Mouse (Mus musculus) kidney, embryonic 16.5 days (tissue): Measurements from ENCODE around the gene Shprh. TPM values are rescaled to one million over a fixed set of nuclear protein-coding genes. Genes with fewer than 3 reads are reported as not detected.

ENCODE experiments used
- ATAC-seq: fragments of 200-750 bp; cut with Nextera tagmentation; 2 replicates; pipeline ENCODE4 v1.8.0; 2017; ENCODE audit warnings: moderate TSS enrichment; ENCODE audit not compliant: low FRiP score, low TSS enrichment
- H3K27ac ChIP-seq: fragments of 300-500 bp; sonication (generic); 2 replicates; pipeline ENCODE4 v1.5.1; 2014; ENCODE audit warnings: low read length
- H3K27me3 ChIP-seq: fragments of 300-500 bp; sonication (generic); 2 replicates; pipeline ENCODE4 v1.6.1; 2014; ENCODE audit warnings: low read length, control low read depth, mixed read lengths; ENCODE audit not compliant: insufficient read depth
- H3K36me3 ChIP-seq: fragments of 300-500 bp; sonication (generic); 2 replicates; pipeline ENCODE4 v1.6.1; 2014; ENCODE audit warnings: low read length, control low read depth, mixed read lengths; ENCODE audit not compliant: insufficient read depth
- H3K4me1 ChIP-seq: fragments of 300-500 bp; sonication (generic); 2 replicates; pipeline ENCODE4 v1.6.1; 2014; ENCODE audit warnings: low read length, control low read depth, mixed read lengths; ENCODE audit not compliant: insufficient read depth
- H3K4me2 ChIP-seq: fragments of 300-500 bp; sonication (generic); replicated peaks from 2 replicates; pipeline ENCODE4 v1.6.1; 2014; ENCODE audit warnings: low read depth, low read length
- H3K4me3 ChIP-seq: fragments of 300-500 bp; sonication (generic); 2 replicates; pipeline ENCODE4 v1.5.1; 2014; ENCODE audit warnings: mild to moderate bottlenecking, low read length
- H3K9ac ChIP-seq: fragments of 300-500 bp; sonication (generic); replicated peaks from 2 replicates; pipeline ENCODE4 v1.6.1; 2014; ENCODE audit warnings: low read length
- H3K9me3 ChIP-seq: fragments of 300-500 bp; sonication (generic); 2 replicates; pipeline ENCODE4 v1.6.1; 2016; ENCODE audit warnings: low read length, control low read depth
- WGBS: fragments of 180-500 bp; shearing (Covaris S2); extraction: QIAGEN DNeasy Blood & Tissue Kit; methylation state at CpG from one replicate; pipeline ENCODE4 v1.1.7; 2014; 5-methylcytosine and 5-hydroxymethylcytosine counted together
- polyA plus RNA-seq: library from polyadenylated mRNA; unstranded; fragments of >200 nt; fragmentation: Nextera tagmentation; extraction: Ambion mirVana; gene quantifications from 2 replicates; pipeline ENCODE4 v1.2.1, GENCODE M21; 2015

Gene Shprh
- 15.1 and 17.8 TPM in 2 replicates for polyA plus RNA-seq

DNA sequence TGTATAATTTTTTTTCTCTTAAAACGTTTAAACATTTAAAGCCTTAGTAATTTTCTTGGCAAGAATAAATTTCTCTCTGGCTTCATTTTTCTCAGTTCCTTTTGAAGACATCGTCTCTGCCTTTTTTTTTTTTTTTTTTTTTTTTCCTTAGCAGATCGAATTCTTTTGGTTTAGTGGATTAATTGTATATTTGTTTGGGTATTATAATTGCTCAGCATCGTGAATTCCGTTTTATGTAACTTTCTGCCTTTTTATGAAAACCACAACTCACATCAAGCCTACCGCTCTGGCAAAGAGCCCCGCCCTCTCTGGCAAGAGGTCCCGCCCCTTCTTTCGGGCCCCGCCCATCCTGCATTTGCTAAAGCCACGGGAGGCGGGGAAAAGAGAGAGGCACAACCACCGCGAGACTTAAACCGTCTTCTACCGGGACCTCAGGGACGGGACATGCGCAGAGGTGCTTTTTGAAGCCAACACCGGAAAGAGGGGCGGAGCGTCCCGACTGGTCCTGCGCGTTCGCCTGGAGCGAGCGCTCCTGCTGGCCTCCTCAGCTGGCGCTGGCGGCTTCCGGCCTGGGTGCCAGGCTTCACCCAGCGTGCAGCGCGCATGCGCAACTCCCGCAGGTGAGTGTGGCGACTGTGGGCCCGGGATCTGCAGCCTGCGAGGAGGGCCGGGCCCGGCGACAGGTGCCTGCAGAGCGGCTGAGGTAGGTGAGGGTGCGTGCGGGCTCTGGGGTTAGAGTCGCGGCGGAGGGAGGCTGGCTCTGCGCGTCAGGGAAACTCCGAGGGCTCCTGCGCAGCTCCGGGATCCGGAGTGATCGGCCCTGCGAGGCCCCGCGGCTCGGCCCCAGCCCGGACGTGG, at the start of gene Shprh:
TSS of gene Shprh (plus strand) at position 544 of the 858 bp plus-strand sequence.
- WGBS = 2% methylated on average over 58 of the region's 60 CpGs
- peak; percentile 100 for ATAC-seq
- no peaks in the 10 kb centered on the region for H3K9me3 ChIP-seq
- peak within 1 kb of the TSS; percentile 79 for H3K4me2 ChIP-seq
- peak within 1 kb of the TSS; percentile 84 for H3K27ac ChIP-seq
- peak within 1 kb of the TSS; percentile 99 for H3K4me3 ChIP-seq
- no peaks in the 10 kb centered on the region for H3K27me3 ChIP-seq
- peaks cover 14% of the 10 kb centered on the region for H3K36me3 ChIP-seq
- peaks cover 14% of the 10 kb centered on the region for H3K4me1 ChIP-seq
- peak within 1 kb of the TSS; percentile 93 for H3K9ac ChIP-seq

DNA sequence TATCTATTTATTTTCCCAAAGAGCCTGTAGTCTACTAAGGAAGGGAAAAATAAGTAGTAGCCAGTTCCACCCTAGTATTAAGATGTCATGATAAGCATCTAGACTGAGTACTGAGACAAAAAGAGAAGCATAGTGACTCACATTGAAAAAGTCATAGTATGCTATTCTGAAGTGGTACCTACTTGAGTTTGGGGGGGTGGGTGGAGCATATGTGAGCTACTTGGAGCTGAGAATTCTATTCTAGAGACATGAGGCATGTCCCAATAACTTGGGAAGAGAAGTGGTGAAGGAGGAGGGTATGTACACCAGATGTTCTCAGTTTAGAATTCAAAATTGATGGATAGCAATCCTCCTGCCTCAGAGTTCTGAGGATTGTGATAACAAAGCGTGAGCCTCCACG, 27.4 kb upstream of the Shprh start:
- no peaks in the 10 kb centered on the region for H3K4me1 ChIP-seq
- no peaks in the 10 kb centered on the region for H3K9me3 ChIP-seq
- H3K4me3 ChIP-seq = no peak overlapping the region
- no peak overlapping the region for H3K27ac ChIP-seq
- no peaks in the 10 kb centered on the region for H3K27me3 ChIP-seq
- no peak overlapping the region for H3K4me2 ChIP-seq
- 85% methylated on average over 2 of the region's 2 CpGs for WGBS
- ATAC-seq = no peak
- no peaks in the 10 kb centered on the region for H3K36me3 ChIP-seq
- H3K9ac ChIP-seq = no peak overlapping the region

DNA sequence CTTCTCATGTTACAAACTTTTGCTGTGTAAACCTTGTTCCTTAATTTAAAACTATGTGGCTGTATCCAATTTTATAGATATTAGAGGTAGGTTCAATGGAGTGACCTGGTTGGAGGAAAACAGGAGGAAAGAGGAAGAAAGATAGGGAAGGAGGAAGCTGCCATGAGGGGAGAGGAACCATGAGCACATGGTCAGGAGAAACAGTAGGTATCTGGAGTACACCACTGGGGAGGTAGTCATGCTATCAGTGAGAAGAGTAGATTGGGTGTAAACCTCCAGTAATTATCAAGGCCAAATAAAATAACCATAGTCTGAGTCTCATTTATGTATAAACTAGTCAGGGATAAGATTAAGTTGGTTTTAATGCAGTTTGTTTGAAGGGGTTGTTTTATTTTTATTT, 3.6 kb upstream of the Shprh start:
- no peak for ATAC-seq
- no peak overlapping the region for H3K9ac ChIP-seq
- no peak overlapping the region for H3K4me2 ChIP-seq
- no peaks in the 10 kb centered on the region for H3K36me3 ChIP-seq
- H3K4me1 ChIP-seq = peaks cover 7% of the 10 kb centered on the region
- no peaks in the 10 kb centered on the region for H3K27me3 ChIP-seq
- H3K9me3 ChIP-seq = no peaks in the 10 kb centered on the region; the same call in 1 of the 2 replicates
- H3K27ac ChIP-seq = no peak overlapping the region
- no peak overlapping the region for H3K4me3 ChIP-seq

DNA sequence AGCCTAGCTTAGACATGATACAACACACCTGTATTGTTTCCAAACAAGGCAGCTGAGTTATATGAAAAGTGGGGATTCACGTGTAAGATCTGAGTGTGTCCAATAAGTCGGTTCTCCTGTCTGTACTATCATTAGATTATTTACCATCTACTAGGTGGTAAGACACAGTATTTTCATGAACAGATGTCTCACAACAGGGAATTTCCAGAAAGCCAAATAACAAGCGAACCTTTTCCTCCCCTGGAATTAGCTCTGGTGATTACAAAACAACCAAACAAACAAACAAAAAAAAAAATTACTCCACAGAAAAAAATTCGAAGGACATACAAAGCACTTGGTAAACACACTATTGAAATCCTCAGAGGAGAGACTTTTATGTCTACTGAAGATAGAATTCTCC, 781 bp upstream of the Shprh start:
- no peaks in the 10 kb centered on the region for H3K9me3 ChIP-seq
- H3K9ac ChIP-seq = no peak overlapping the region
- H3K27me3 ChIP-seq = no peaks in the 10 kb centered on the region
- no peak overlapping the region for H3K27ac ChIP-seq
- no peak overlapping the region for H3K4me3 ChIP-seq
- H3K4me1 ChIP-seq = peaks cover 14% of the 10 kb centered on the region
- no peak for ATAC-seq
- no peak overlapping the region for H3K4me2 ChIP-seq
- 73% methylated on average over 4 of the region's 4 CpGs for WGBS
- peaks cover 14% of the 10 kb centered on the region for H3K36me3 ChIP-seq

DNA sequence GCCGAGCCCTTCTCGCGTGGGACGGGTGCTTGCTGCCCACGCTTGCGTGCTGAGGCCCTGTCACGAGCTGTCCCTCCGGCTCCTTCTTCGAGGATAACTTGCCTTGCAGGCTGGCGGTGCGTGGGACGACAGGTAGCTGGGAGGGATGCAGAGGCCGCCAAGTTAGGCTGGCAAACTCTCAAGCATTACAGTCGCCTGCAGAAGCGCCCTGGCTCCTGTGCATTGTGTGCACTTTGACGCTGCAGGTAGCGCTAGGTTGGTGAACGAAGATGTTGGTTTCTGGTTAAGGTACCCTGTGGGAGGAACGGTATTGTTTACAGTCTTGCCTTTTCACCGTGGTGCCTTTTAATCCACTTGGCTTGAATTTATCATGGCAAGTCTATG, 507 bp downstream of the Shprh start:
- Histone ChIP-seq H3K9me3 (no peaks in the 10 kb centered on the region), H3K4me2 (peak overlapping the region; percentile 79), H3K36me3 (peaks cover 14% of the 10 kb centered on the region), H3K4me3 (peak overlapping the region; percentile 99), H3K27ac (peak overlapping the region; percentile 84), H3K27me3 (no peaks in the 10 kb centered on the region), H3K9ac (peak overlapping the region; percentile 93), H3K4me1 (peaks cover 14% of the 10 kb centered on the region)
- WGBS = 0% methylated on average over 20 of the region's 20 CpGs
- 0 out of 2 replicates have a peak, but pooled peaks have one; percentile 47 for ATAC-seq

DNA sequence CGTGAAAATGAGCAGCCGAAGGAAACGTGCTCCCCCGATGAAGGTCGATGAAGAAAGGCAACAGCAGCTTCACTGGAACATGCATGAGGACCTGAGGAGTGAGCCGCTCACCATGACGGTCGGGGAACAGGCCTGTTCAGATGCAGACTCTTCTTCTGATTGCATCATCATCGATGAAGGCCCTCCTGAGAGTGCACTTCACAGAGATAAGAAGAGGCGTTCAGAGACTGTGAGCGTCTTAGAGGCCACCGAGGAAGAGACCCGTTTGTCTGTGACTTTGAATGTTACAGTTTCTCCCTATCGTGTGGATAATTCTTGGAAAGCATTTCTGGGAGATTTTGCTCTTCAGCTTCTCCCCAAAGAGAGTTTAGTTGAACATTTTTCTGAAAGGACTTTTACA, 2.4 kb downstream of the Shprh start:
- Histone ChIP-seq H3K36me3 (peaks cover 17% of the 10 kb centered on the region), H3K4me3 (no peak overlapping the region), H3K4me1 (peaks cover 14% of the 10 kb centered on the region), H3K4me2 (no peak overlapping the region), H3K9ac (no peak overlapping the region), H3K9me3 (no peaks in the 10 kb centered on the region), H3K27me3 (no peaks in the 10 kb centered on the region), H3K27ac (no peak overlapping the region)
- WGBS = 91% methylated on average over 14 of the region's 14 CpGs
- no peak for ATAC-seq

DNA sequence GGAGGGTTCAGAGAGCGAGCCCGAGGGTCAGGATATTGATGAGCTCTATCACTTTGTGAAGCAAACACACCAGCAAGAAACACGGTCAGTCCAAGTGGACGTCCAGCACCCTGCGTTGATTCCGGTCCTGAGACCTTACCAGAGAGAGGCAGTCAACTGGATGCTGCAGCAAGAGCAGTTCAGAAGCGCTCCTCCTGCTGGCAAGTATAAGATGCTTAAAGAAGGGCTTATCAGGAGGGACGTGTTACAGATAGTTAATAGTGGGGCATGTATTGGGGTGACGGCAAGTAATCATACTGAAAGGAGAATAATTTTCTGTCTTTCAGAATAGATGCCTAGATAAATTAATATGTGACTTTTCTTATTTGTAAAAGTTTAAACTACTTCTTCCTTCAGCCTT, 7.8 kb downstream of the Shprh start:
- no peaks in the 10 kb centered on the region for H3K9me3 ChIP-seq
- ATAC-seq = no peak
- no peaks in the 10 kb centered on the region; the same call in 1 of the 2 replicates for H3K4me1 ChIP-seq
- H3K9ac ChIP-seq = no peak overlapping the region
- 93% methylated on average over 9 of the region's 9 CpGs for WGBS
- H3K36me3 ChIP-seq = peaks cover 28% of the 10 kb centered on the region
- no peak overlapping the region for H3K4me2 ChIP-seq
- H3K27ac ChIP-seq = no peak overlapping the region
- no peak overlapping the region for H3K4me3 ChIP-seq
- H3K27me3 ChIP-seq = no peaks in the 10 kb centered on the region

DNA sequence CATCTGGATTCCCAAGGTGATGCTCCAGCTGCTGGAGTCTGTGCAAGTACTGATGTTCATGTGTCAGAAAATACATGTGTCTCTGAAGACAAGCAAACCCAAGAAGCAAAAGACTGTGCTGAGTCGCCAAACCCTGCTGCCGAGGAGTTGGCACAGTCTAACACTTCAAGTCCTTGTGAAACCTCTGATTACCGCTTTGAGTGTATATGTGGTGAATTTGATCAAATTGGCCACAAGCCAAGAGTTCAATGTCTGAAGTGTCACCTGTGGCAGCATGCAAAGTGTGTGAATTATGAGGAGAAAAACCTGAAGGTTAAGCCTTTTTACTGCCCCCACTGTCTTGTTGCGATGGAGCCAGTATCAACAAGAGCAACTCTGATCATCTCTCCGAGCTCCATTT, 15.3 kb downstream of the Shprh start:
- ATAC-seq = no peak
- H3K9ac ChIP-seq = no peak overlapping the region
- no peaks in the 10 kb centered on the region for H3K27me3 ChIP-seq
- H3K4me1 ChIP-seq = no peaks in the 10 kb centered on the region
- H3K36me3 ChIP-seq = peaks cover 55% of the 10 kb centered on the region
- WGBS = 87% methylated on average over 5 of the region's 5 CpGs
- no peaks in the 10 kb centered on the region for H3K9me3 ChIP-seq
- no peak overlapping the region for H3K27ac ChIP-seq
- no peak overlapping the region for H3K4me3 ChIP-seq
- H3K4me2 ChIP-seq = no peak overlapping the region

DNA sequence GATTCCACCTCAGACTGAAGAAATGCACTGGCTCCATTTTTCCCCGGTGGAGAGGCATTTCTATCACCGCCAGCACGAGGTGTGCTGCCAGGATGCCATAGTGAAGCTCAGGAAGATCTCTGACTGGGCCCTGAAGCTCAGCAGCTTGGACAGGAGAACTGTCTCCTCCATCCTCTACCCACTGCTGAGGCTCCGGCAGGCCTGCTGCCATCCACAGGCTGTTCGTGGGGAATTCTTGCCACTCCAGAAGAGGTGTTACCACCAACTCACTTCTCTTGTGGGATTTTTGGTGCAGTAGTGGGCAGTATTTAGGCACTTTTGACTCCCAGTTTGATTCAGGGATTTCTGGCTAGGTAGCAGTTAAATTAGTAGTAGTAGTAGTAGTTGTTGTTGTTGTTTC, 21.0 kb downstream of the Shprh start:
- no peak overlapping the region for H3K4me3 ChIP-seq
- H3K36me3 ChIP-seq = peaks cover 57% of the 10 kb centered on the region
- no peak overlapping the region for H3K4me2 ChIP-seq
- H3K4me1 ChIP-seq = no peaks in the 10 kb centered on the region
- no peak overlapping the region for H3K27ac ChIP-seq
- 92% methylated on average over 5 of the region's 5 CpGs for WGBS
- H3K27me3 ChIP-seq = no peaks in the 10 kb centered on the region
- no peak for ATAC-seq
- no peak overlapping the region for H3K9ac ChIP-seq
- H3K9me3 ChIP-seq = no peaks in the 10 kb centered on the region

DNA sequence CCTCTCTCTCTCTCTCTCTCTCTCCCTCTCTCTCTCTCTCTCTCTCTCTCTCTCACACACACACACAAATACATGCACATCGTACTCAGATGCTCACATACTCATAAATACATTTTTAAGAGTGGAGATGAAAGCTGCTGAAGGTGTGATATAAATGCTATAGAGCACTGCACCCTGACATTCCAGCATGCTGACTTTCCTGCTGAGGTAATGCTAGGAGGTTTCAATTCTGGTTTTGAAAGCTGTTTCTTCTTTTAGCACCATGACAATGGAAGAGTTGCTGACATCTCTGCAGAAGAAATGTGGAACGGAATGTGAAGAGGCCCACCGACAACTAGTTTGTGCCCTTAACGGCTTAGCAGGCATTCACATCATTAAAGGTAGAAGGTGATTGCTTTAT, 22.4 kb downstream of the Shprh start:
- peaks cover 49% of the 10 kb centered on the region for H3K36me3 ChIP-seq
- H3K9ac ChIP-seq = no peak overlapping the region
- H3K4me3 ChIP-seq = no peak overlapping the region
- no peak overlapping the region for H3K27ac ChIP-seq
- no peaks in the 10 kb centered on the region for H3K4me1 ChIP-seq
- no peak overlapping the region for H3K4me2 ChIP-seq
- no peak for ATAC-seq
- no peaks in the 10 kb centered on the region for H3K9me3 ChIP-seq
- WGBS = 87% methylated on average over 4 of the region's 4 CpGs
- H3K27me3 ChIP-seq = no peaks in the 10 kb centered on the region
